Mouse (Mus musculus) ES-Bruce4 (cell line): ENCODE measurements around the gene Gabarap.

ENCODE experiments used
- CTCF ChIP-seq: IDR thresholded peaks from one replicate; pipeline ENCODE4 v1.8.1; 2011; ENCODE audit warnings: low read depth, low read length
- EP300 ChIP-seq: IDR thresholded peaks from 2 replicates; pipeline ENCODE4 v1.6.1; 2011; ENCODE audit warnings: low read depth, low read length; ENCODE audit not compliant: insufficient read depth
- POLR2A ChIP-seq: IDR thresholded peaks from one replicate; pipeline ENCODE4 v1.8.1; 2011; ENCODE audit warnings: low read length; ENCODE audit not compliant: insufficient read depth

DNA sequence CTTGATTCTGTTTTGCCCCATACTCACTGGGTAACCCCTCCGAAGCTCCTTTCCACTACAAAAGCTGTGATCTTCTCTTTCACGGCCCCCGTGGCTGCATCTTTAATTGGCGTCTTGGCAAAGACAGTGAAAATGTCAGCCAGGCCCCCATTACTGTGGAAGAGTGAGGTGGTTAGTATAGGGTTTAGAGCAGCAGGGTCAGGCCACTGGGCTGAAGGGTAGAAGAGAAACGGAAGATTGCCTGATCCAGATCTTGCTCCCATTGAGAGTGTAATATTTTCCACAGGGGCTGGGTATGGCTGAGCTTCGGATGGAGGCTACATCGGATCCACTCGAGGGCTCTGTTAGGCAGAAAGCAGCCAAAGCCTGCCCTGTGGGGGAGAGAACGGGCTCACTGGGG lies 22.0 kb downstream of the Gabarap start:
- TF ChIP-seq EP300 (no peak), CTCF (no peak), POLR2A (no peak)
